Mouse (Mus musculus) limb, embryonic 15.5 days (tissue): Measurements from ENCODE around the gene Gmcl1. TPM values are rescaled to one million over a fixed set of nuclear protein-coding genes. Genes with fewer than 3 reads are reported as not detected.

Experiments used
- ATAC-seq: fragments of 200-750 bp; cut with Nextera tagmentation; 2 replicates; pipeline ENCODE4 v1.8.0; 2017; ENCODE audit warnings: low read depth, moderate TSS enrichment; ENCODE audit not compliant: insufficient number of reproducible peaks, low FRiP score, low TSS enrichment
- H3K27ac ChIP-seq: fragments of 300-500 bp; sonication (generic); 2 replicates; pipeline ENCODE4 v1.5.1; 2015; ENCODE audit warnings: moderate library complexity, mild to moderate bottlenecking, inconsistent platforms
- H3K27me3 ChIP-seq: fragments of 300-500 bp; sonication (generic); 2 replicates; pipeline ENCODE4 v1.6.1; 2015; ENCODE audit warnings: inconsistent platforms
- H3K36me3 ChIP-seq: fragments of 300-500 bp; sonication (generic); 2 replicates; pipeline ENCODE4 v1.6.1; 2015; ENCODE audit warnings: inconsistent platforms
- H3K4me1 ChIP-seq: fragments of 300-500 bp; sonication (generic); 2 replicates; pipeline ENCODE4 v1.6.1; 2015; ENCODE audit warnings: inconsistent platforms
- H3K4me2 ChIP-seq: fragments of 300-500 bp; sonication (generic); 2 replicates; pipeline ENCODE4 v1.6.1; 2015; ENCODE audit warnings: mild to moderate bottlenecking, inconsistent platforms
- H3K4me3 ChIP-seq: fragments of 300-500 bp; sonication (generic); 2 replicates; pipeline ENCODE4 v1.5.1; 2015; ENCODE audit warnings: mild to moderate bottlenecking, inconsistent platforms
- H3K9ac ChIP-seq: fragments of 300-500 bp; sonication (generic); 2 replicates; pipeline ENCODE4 v1.6.1; 2015; ENCODE audit warnings: inconsistent platforms
- H3K9me3 ChIP-seq: fragments of 300-500 bp; sonication (generic); 2 replicates; pipeline ENCODE4 v1.6.1; 2016; ENCODE audit warnings: inconsistent platforms
- WGBS: fragments of 180-500 bp; shearing (Covaris S2); methylation state at CpG from one replicate; pipeline ENCODE4 v1.1.7; 2015; 5-methylcytosine and 5-hydroxymethylcytosine counted together
- polyA plus RNA-seq: library from polyadenylated mRNA; unstranded; fragments of >200 nt; fragmentation: Nextera tagmentation; extraction: Ambion mirVana; gene quantifications from 2 replicates; pipeline ENCODE4 v1.2.1, GENCODE M21; 2015

Gene Gmcl1
- 25.6 and 31.9 TPM in 2 replicates for polyA plus RNA-seq

GRCm38 (mm10) chr6:86733183-86733876 is at the start of gene Gmcl1:
TSS of gene Gmcl1 (minus strand) at chr6:86733383.
- Histone ChIP-seq H3K9ac (peak within 1 kb of the TSS; percentile 90), H3K9me3 (no peaks in the 10 kb centered on the region), H3K36me3 (0 out of 2 replicates have a peak, but pooled peaks cover 4% of the 10 kb centered on the region), H3K27me3 (no peaks in the 10 kb centered on the region), H3K4me3 (peak within 1 kb of the TSS; percentile 99), H3K27ac (peak within 1 kb of the TSS; percentile 75), H3K4me1 (peaks cover 10% of the 10 kb centered on the region), H3K4me2 (peak within 1 kb of the TSS; percentile 95)
- peak; percentile 93 for ATAC-seq
- under 1% methylated on average over 53 of the region's 59 CpGs for WGBS

- ATAC-seq: no peak
- no peaks in the 10 kb centered on the region for H3K4me1 ChIP-seq
- no peak overlapping the region for H3K9ac ChIP-seq
- 66% methylated on average over 3 of the region's 3 CpGs for WGBS
- no peaks in the 10 kb centered on the region for H3K9me3 ChIP-seq
- no peak overlapping the region for H3K27ac ChIP-seq
- no peaks in the 10 kb centered on the region for H3K36me3 ChIP-seq
- H3K4me3 ChIP-seq: no peak overlapping the region
- H3K27me3 ChIP-seq: no peaks in the 10 kb centered on the region
- H3K4me2 ChIP-seq: no peak overlapping the region
These were observed 49.2 kb upstream of the Gmcl1 start for GRCm38 (mm10) chr6:86782342-86782741.

GRCm38 (mm10) chr6:86781361-86781957 is 48.3 kb upstream of the Gmcl1 start:
- H3K4me3 ChIP-seq: no peak overlapping the region
- no peak overlapping the region for H3K9ac ChIP-seq
- ATAC-seq: no peak
- no peaks in the 10 kb centered on the region for H3K27me3 ChIP-seq
- 32% methylated on average over 2 of the region's 2 CpGs for WGBS
- H3K4me2 ChIP-seq: no peak overlapping the region
- H3K27ac ChIP-seq: no peak overlapping the region
- no peaks in the 10 kb centered on the region for H3K36me3 ChIP-seq
- H3K9me3 ChIP-seq: no peaks in the 10 kb centered on the region
- peaks cover 7% of the 10 kb centered on the region for H3K4me1 ChIP-seq

DNA sequence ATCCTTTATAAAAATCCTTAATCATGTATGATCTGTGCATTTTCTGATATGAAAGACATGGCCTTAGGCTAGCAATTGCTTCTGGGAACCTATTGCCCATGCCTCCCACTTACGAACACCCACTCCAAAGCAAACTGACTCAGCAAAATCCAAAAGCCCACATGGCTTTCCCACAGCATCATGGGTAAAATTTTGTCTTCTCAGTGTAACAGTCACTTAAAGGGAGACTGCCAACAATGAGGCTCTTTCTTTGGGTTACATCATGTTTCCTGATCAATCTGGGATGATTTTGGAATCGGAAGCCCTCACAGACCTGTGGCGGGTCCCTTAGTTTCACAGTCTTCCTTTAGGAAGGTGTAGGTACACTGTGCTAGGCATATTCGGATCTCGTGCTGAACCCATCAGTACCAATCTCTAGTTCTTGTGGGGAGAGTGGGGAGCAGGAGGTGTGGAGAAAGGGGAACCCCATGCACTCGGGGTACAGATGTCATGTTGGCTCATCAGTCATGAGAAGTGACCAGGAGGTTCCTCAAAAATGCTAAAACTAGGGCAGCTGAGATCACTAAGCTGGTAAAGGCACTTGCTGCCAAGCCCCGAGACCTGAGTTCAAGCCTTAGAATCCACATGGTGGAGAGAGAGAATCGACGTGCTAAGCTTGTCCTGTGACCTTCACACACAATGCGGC is 45.9 kb upstream of the Gmcl1 start:
- H3K4me1 ChIP-seq: peaks cover 14% of the 10 kb centered on the region
- no peak overlapping the region for H3K9ac ChIP-seq
- WGBS: 88% methylated on average over 10 of the region's 10 CpGs
- H3K4me3 ChIP-seq: no peak overlapping the region
- H3K9me3 ChIP-seq: no peaks in the 10 kb centered on the region
- no peaks in the 10 kb centered on the region for H3K27me3 ChIP-seq
- H3K36me3 ChIP-seq: no peaks in the 10 kb centered on the region
- H3K27ac ChIP-seq: no peak overlapping the region
- H3K4me2 ChIP-seq: no peak overlapping the region
- no peak for ATAC-seq

- 50% methylated on average over 3 of the region's 3 CpGs for WGBS
These were observed 44.0 kb upstream of the Gmcl1 start for GRCm38 (mm10) chr6:86777181-86777580.

GRCm38 (mm10) chr6:86776706-86777071 is 43.5 kb upstream of the Gmcl1 start:
- WGBS: 41% methylated on average over 4 of the region's 4 CpGs
- no peak for ATAC-seq
- no peaks in the 10 kb centered on the region for H3K9me3 ChIP-seq
- no peak overlapping the region for H3K9ac ChIP-seq
- no peak overlapping the region for H3K27ac ChIP-seq
- H3K4me2 ChIP-seq: no peak overlapping the region
- H3K4me3 ChIP-seq: no peak overlapping the region
- H3K27me3 ChIP-seq: no peaks in the 10 kb centered on the region
- H3K36me3 ChIP-seq: no peaks in the 10 kb centered on the region
- H3K4me1 ChIP-seq: peaks cover 14% of the 10 kb centered on the region

More at GRCm38 (mm10) chr6:86777181-86777580, 44.0 kb upstream of the Gmcl1 start:
- no peaks in the 10 kb centered on the region for H3K9me3 ChIP-seq
- no peaks in the 10 kb centered on the region for H3K27me3 ChIP-seq
- H3K9ac ChIP-seq: no peak overlapping the region
- H3K36me3 ChIP-seq: no peaks in the 10 kb centered on the region
- H3K4me2 ChIP-seq: no peak overlapping the region
- no peak for ATAC-seq
- no peak overlapping the region for H3K27ac ChIP-seq
- peaks cover 14% of the 10 kb centered on the region for H3K4me1 ChIP-seq
- no peak overlapping the region for H3K4me3 ChIP-seq

DNA sequence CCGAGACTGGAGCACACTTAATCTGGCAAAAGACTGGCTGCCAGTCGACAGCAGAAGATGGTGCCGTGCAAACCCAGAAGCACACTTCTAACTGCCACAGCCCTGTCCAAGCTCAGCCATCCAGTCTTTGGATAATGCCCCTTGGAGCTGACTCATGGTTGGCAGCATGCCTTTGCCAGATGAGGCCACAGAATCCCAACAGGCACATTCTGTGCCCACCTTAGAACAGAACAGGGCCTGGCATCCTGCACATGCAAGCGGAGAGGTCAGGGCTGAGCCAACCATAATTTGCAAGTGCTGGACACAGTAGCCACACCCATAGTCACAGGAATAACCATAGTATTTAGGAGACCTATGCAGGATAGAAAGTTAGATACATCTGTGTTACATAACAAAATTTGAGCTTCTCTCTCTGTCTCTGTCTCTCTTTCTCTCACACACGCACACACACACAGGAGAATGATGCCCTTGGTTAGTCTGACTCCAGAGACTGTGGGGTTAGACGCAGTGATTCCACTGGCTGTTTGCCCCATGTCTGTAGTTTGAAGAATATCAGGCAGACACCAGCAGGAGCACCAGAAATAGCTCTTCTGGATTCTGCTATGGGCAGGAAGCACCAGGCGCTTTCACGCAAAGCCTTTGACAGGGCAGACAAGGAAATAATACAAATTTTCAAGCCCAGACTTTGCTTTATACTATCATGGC is 43.0 kb upstream of the Gmcl1 start:
- Histone ChIP-seq H3K9ac (no peak overlapping the region), H3K4me2 (no peak overlapping the region), H3K27me3 (no peaks in the 10 kb centered on the region), H3K27ac (no peak overlapping the region), H3K4me1 (peaks cover 14% of the 10 kb centered on the region), H3K4me3 (no peak overlapping the region), H3K9me3 (no peaks in the 10 kb centered on the region), H3K36me3 (no peaks in the 10 kb centered on the region)
- 78% methylated on average over 8 of the region's 8 CpGs for WGBS
- no peak for ATAC-seq

DNA sequence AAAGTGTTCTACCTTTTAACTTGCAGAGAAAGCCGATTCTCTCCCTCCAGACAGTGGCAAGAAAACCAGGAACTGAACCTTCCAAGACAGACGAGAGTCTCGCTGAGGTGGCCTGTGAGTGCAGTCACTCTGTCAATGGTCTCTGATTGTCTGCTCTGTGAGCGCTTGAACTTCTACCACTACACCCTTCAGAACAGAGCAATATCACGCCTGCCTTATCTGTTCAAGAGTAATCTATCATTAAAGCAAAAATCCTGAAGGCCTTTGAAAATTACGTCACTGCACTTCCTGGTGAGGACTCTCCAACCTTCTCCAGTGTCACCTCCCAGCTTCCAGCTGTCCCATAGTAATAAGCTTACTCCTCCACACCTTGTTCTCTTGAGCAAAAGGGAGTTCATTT is 41.8 kb upstream of the Gmcl1 start:
- Histone ChIP-seq H3K27me3 (no peaks in the 10 kb centered on the region), H3K4me2 (no peak overlapping the region), H3K4me1 (peaks cover 14% of the 10 kb centered on the region), H3K9ac (no peak overlapping the region), H3K36me3 (no peaks in the 10 kb centered on the region), H3K4me3 (no peak overlapping the region), H3K9me3 (no peaks in the 10 kb centered on the region), H3K27ac (no peak overlapping the region)
- 77% methylated on average over 6 of the region's 6 CpGs for WGBS
- no peak for ATAC-seq

- H3K4me1 ChIP-seq: peaks cover 14% of the 10 kb centered on the region
- ATAC-seq: no peak
- no peak overlapping the region for H3K27ac ChIP-seq
- no peak overlapping the region for H3K4me3 ChIP-seq
- H3K36me3 ChIP-seq: no peaks in the 10 kb centered on the region
- no peaks in the 10 kb centered on the region for H3K27me3 ChIP-seq
- H3K9me3 ChIP-seq: no peaks in the 10 kb centered on the region
- H3K4me2 ChIP-seq: no peak overlapping the region
- H3K9ac ChIP-seq: no peak overlapping the region
- WGBS: 96% methylated on average over 4 of the region's 4 CpGs
These were observed 40.6 kb upstream of the Gmcl1 start for GRCm38 (mm10) chr6:86773830-86774229.

GRCm38 (mm10) chr6:86772631-86773030 is 39.4 kb upstream of the Gmcl1 start:
- Histone ChIP-seq H3K9me3 (no peaks in the 10 kb centered on the region), H3K27me3 (no peaks in the 10 kb centered on the region), H3K9ac (no peak overlapping the region), H3K27ac (no peak overlapping the region), H3K4me1 (peaks cover 14% of the 10 kb centered on the region), H3K4me3 (no peak overlapping the region), H3K36me3 (no peaks in the 10 kb centered on the region), H3K4me2 (no peak overlapping the region)
- WGBS: 69% methylated on average over 7 of the region's 7 CpGs
- ATAC-seq: no peak

DNA sequence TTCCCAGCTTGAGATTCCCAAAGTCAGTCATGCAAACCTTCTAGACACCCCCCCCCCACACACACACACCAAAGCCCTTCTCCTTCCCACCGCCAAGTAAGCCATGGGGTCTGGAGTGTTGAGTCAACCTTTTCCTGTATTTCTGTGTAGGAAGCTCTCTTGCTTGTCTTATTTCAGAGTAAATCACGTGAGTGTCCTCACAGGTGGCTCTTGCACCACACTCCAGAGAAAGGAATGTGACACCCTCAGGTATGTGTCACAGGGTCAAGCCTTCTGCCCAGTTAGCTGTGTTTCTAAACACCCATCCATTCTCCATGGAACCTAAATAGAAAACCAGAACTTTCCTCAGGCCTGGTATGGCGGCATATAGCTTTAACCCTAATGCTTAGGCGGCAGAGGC is 35.8 kb upstream of the Gmcl1 start:
- Histone ChIP-seq H3K27me3 (no peaks in the 10 kb centered on the region), H3K4me2 (no peak overlapping the region), H3K9ac (no peak overlapping the region), H3K9me3 (no peaks in the 10 kb centered on the region), H3K4me3 (no peak overlapping the region), H3K36me3 (no peaks in the 10 kb centered on the region), H3K4me1 (no peaks in the 10 kb centered on the region), H3K27ac (no peak overlapping the region)
- WGBS: 89% methylated on average over 4 of the region's 4 CpGs
- ATAC-seq: no peak
